Mouse (Mus musculus) cerebellum, adult 9-11 months (tissue): ENCODE data around the gene Pgbd5.

Experiments used
- DNase-seq: peaks from one replicate; pipeline ENCODE4 v3.0.0; 2022

Pgbd5 gene

GRCm38 (mm10) chr8:124429417-124429816 lies 10.0 kb downstream of the Pgbd5 start:
- DNase-seq: peak; percentile 92

GRCm38 (mm10) chr8:124428721-124429120 lies 10.7 kb downstream of the Pgbd5 start:
- DNase-seq: peak; percentile 16

- no peak for DNase-seq
These were observed 18.0 kb downstream of the Pgbd5 start for GRCm38 (mm10) chr8:124421413-124421812.

GRCm38 (mm10) chr8:124418927-124419326 lies 20.5 kb downstream of the Pgbd5 start:
- no peak for DNase-seq

GRCm38 (mm10) chr8:124418185-124418584 lies 21.3 kb downstream of the Pgbd5 start:
- DNase-seq: peak; percentile 84

GRCm38 (mm10) chr8:124416646-124417045 lies 22.8 kb downstream of the Pgbd5 start:
- DNase-seq: no peak

- no peak for DNase-seq
These were observed 23.7 kb downstream of the Pgbd5 start for GRCm38 (mm10) chr8:124415789-124416188.

GRCm38 (mm10) chr8:124415002-124415401 lies 24.5 kb downstream of the Pgbd5 start:
- DNase-seq: peak; percentile 72

- DNase-seq: peak; percentile 70
These were observed 26.1 kb downstream of the Pgbd5 start for GRCm38 (mm10) chr8:124413244-124413965.

GRCm38 (mm10) chr8:124412496-124413243 lies 26.8 kb downstream of the Pgbd5 start:
- no peak for DNase-seq

- DNase-seq: peak; percentile 75
These were observed 34.8 kb downstream of the Pgbd5 start for GRCm38 (mm10) chr8:124404471-124405260.

GRCm38 (mm10) chr8:124403876-124404275 lies 35.6 kb downstream of the Pgbd5 start:
- DNase-seq: peak; percentile 86

- DNase-seq: peak; percentile 65
These were observed 40.0 kb downstream of the Pgbd5 start for GRCm38 (mm10) chr8:124399403-124399861.

- DNase-seq: peak; percentile 81
These were observed 40.5 kb downstream of the Pgbd5 start for GRCm38 (mm10) chr8:124398843-124399402.

- peak; percentile 87 for DNase-seq
These were observed 42.0 kb downstream of the Pgbd5 start for GRCm38 (mm10) chr8:124397321-124398065.

GRCm38 (mm10) chr8:124396531-124396930 lies 42.9 kb downstream of the Pgbd5 start:
- DNase-seq: no peak

- DNase-seq: no peak
These were observed 44.1 kb downstream of the Pgbd5 start for GRCm38 (mm10) chr8:124395392-124395791.

- DNase-seq: no peak
These were observed 44.5 kb downstream of the Pgbd5 start for GRCm38 (mm10) chr8:124394951-124395350.

- no peak for DNase-seq
These were observed 45.5 kb downstream of the Pgbd5 start for GRCm38 (mm10) chr8:124393927-124394326.

- DNase-seq: no peak
These were observed 46.4 kb downstream of the Pgbd5 start for GRCm38 (mm10) chr8:124393013-124393412.

GRCm38 (mm10) chr8:124392271-124393012 lies 47.0 kb downstream of the Pgbd5 start:
- DNase-seq: no peak
